In the genomic region with DNA sequence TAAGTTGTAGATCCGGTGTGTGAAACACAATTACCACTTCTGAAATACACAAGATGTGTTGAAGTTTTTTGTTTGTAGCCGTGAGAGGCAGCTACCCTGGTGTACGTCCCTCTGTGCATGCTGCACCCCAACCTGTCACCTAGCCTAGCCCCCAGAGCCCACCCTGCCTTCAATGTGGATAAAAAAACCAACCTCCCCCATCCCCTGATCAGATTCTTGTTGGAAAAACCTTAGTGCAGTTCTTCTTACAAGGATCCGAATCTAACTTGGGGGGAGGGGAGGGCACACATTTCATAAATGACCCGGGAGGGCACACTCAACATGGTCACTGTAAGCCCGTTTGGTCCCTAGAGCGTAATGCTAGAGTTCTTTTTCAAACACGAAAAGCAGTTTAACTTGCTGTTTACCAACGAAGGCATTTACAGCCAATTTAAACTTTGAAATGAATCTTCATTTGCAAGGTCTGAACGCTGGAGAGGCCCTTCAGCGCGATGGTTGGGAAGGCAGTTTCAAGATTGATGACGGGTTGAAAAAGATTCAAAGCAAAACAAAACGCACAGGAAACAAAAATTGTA, we compare ENCODE assay signal across 16 mouse cellular contexts. TPM values are rescaled to one million over a fixed set of nuclear protein-coding genes. Genes with fewer than 3 reads are reported as not detected.
DNase-seq lines count a peak whose midpoint lies in the region; ATAC-seq lines count a peak whose summit lies in the region.
"Had no signal": no experiment of that assay in that cellular context is flagged by ENCODE, and none has a peak within 500 bp of the region (broad histone marks: within the 10 kb centered on the region; RNA-seq: fewer than 3 reads in every experiment).

No protein-coding gene starts in this region.

- no peak overlapping the region; the same call in 1 of the 2 replicates for H3K4me2 ChIP-seq in hindbrain, embryonic 16.5 days (ENCODE audit: low read length)
- H3K4me2 ChIP-seq in embryonic facial prominence, embryonic 13.5 days: peak overlapping the region; percentile 58
- peak overlapping the region; percentile 45 for H3K4me2 ChIP-seq in midbrain, embryonic 16.5 days (ENCODE audit: low read length)
- H3K4me2 ChIP-seq: liver, embryonic 12.5 days had no signal

- H3K4me1 ChIP-seq in hindbrain, embryonic 10.5 days (replicated peaks): peaks cover 7% of the 10 kb centered on the region
- H3K4me1 ChIP-seq in hindbrain, embryonic 16.5 days (ENCODE audit: control insufficient read depth, insufficient read depth, low read depth, low read length): peaks cover 9% of the 10 kb centered on the region
- H3K4me1 ChIP-seq in embryonic facial prominence, embryonic 13.5 days: peaks cover 31% of the 10 kb centered on the region
- peaks cover 24% of the 10 kb centered on the region for H3K4me1 ChIP-seq in limb, embryonic 10.5 days
- 0 out of 2 replicates have a peak, but pooled peaks cover 3% of the 10 kb centered on the region for H3K4me1 ChIP-seq in midbrain, embryonic 16.5 days (ENCODE audit: control insufficient read depth, insufficient read depth, low read length)
- H3K4me1 ChIP-seq: liver, embryonic 12.5 days had no signal

- no peaks in the 10 kb centered on the region for H3K36me3 ChIP-seq in hindbrain, embryonic 10.5 days
- H3K36me3 ChIP-seq in hindbrain, embryonic 16.5 days (ENCODE audit: control insufficient read depth, insufficient read depth, low read length): no peaks in the 10 kb centered on the region
- H3K36me3 ChIP-seq in embryonic facial prominence, embryonic 13.5 days: no peaks in the 10 kb centered on the region
- no peaks in the 10 kb centered on the region for H3K36me3 ChIP-seq in limb, embryonic 10.5 days
- H3K36me3 ChIP-seq in midbrain, embryonic 16.5 days (ENCODE audit: control insufficient read depth, insufficient read depth, low read length): no peaks in the 10 kb centered on the region
- H3K36me3 ChIP-seq: intestine, embryonic 15.5 days; liver, embryonic 12.5 days had no signal

- peaks cover 99% of the 10 kb centered on the region for H3K27me3 ChIP-seq in hindbrain, embryonic 10.5 days (ENCODE audit: insufficient read depth, poor library complexity, severe bottlenecking)
- peaks cover 66% of the 10 kb centered on the region for H3K27me3 ChIP-seq in hindbrain, embryonic 16.5 days (replicated peaks; ENCODE audit: control insufficient read depth, insufficient read depth, low read length)
- peaks cover 91% of the 10 kb centered on the region for H3K27me3 ChIP-seq in embryonic facial prominence, embryonic 13.5 days
- peaks cover 98% of the 10 kb centered on the region for H3K27me3 ChIP-seq in limb, embryonic 10.5 days (ENCODE audit: low read depth, poor library complexity, severe bottlenecking)
- H3K27me3 ChIP-seq in midbrain, embryonic 16.5 days (ENCODE audit: control insufficient read depth, insufficient read depth, low read depth, low read length): peaks cover 64% of the 10 kb centered on the region

- H3K9me3 ChIP-seq in hindbrain, embryonic 10.5 days: no peaks in the 10 kb centered on the region
- no peaks in the 10 kb centered on the region for H3K9me3 ChIP-seq in hindbrain, embryonic 16.5 days (ENCODE audit: control insufficient read depth, low read length)
- H3K9me3 ChIP-seq in embryonic facial prominence, embryonic 13.5 days: no peaks in the 10 kb centered on the region
- no peaks in the 10 kb centered on the region for H3K9me3 ChIP-seq in limb, embryonic 10.5 days (replicated peaks)
- H3K9me3 ChIP-seq in midbrain, embryonic 16.5 days (replicated peaks; ENCODE audit: control insufficient read depth, low read length, poor library complexity, severe bottlenecking): no peaks in the 10 kb centered on the region
- H3K9me3 ChIP-seq: intestine, embryonic 15.5 days; liver, embryonic 12.5 days had no signal

- no peak for DNase-seq in hindbrain, embryonic 10.5 days (ENCODE audit: low spot score)
- DNase-seq in limb, embryonic 10.5 days (ENCODE audit: low spot score): no peak
- DNase-seq in adrenal gland, adult (ENCODE audit: inconsistent age in 2 of 2, low spot score in 1 of 2): no peak
- no peak for DNase-seq in gastrocnemius, postnatal 10 days
- DNase-seq in layer of hippocampus, postnatal 36 days: no peak
- DNase-seq: cerebellum, adult 9-11 months; heart, postnatal 10 days; layer of hippocampus, adult 9-11 months; lung, postnatal 10 days had no signal

- ATAC-seq in hindbrain, embryonic 16.5 days: no peak
- no peak for ATAC-seq in embryonic facial prominence, embryonic 13.5 days (ENCODE audit: insufficient number of reproducible peaks, insufficient read depth, low FRiP score, low TSS enrichment, low read depth)
- ATAC-seq in midbrain, embryonic 16.5 days: no peak
- ATAC-seq: intestine, embryonic 15.5 days; liver, embryonic 12.5 days had no signal

- 0 out of 2 replicates have a peak overlapping the region, but pooled peaks have one; percentile 34 for H3K4me3 ChIP-seq in hindbrain, embryonic 10.5 days
- H3K4me3 ChIP-seq in hindbrain, embryonic 16.5 days (ENCODE audit: low read length): no peak overlapping the region; the same call in 1 of the 2 replicates
- H3K4me3 ChIP-seq in embryonic facial prominence, embryonic 13.5 days: peak overlapping the region; percentile 31; the same call in 1 of the 2 replicates
- H3K4me3 ChIP-seq in limb, embryonic 10.5 days: peak overlapping the region; percentile 36
- H3K4me3 ChIP-seq in midbrain, embryonic 16.5 days (ENCODE audit: low read depth, low read length): peak overlapping the region; percentile 22; the same call in 1 of the 2 replicates
- H3K4me3 ChIP-seq: intestine, embryonic 15.5 days; liver, embryonic 12.5 days had no signal

- H3K27ac ChIP-seq in hindbrain, embryonic 10.5 days: no peak overlapping the region
- no peak overlapping the region for H3K27ac ChIP-seq in hindbrain, embryonic 16.5 days (ENCODE audit: low read depth, low read length)
- H3K27ac ChIP-seq in embryonic facial prominence, embryonic 13.5 days: no peak overlapping the region
- H3K27ac ChIP-seq in limb, embryonic 10.5 days: no peak overlapping the region
- no peak overlapping the region for H3K27ac ChIP-seq in midbrain, embryonic 16.5 days (ENCODE audit: low read length)
- H3K27ac ChIP-seq: intestine, embryonic 15.5 days; liver, embryonic 12.5 days had no signal

- no peak overlapping the region for H3K9ac ChIP-seq in hindbrain, embryonic 16.5 days (ENCODE audit: low read depth, low read length)
- 0 out of 2 replicates have a peak overlapping the region, but pooled peaks have one; percentile 51 for H3K9ac ChIP-seq in embryonic facial prominence, embryonic 13.5 days
- H3K9ac ChIP-seq in midbrain, embryonic 16.5 days (ENCODE audit: low read depth, low read length): no peak overlapping the region
- H3K9ac ChIP-seq: intestine, embryonic 15.5 days; liver, embryonic 12.5 days had no signal

- WGBS in hindbrain, embryonic 10.5 days: 6% methylated on average over 14 of the region's 14 CpGs
- WGBS in hindbrain, embryonic 16.5 days: 7% methylated on average over 14 of the region's 14 CpGs
- 9% methylated on average over 14 of the region's 14 CpGs for WGBS in embryonic facial prominence, embryonic 13.5 days
- 6% methylated on average over 14 of the region's 14 CpGs for WGBS in limb, embryonic 10.5 days
- 6% methylated on average over 14 of the region's 14 CpGs for WGBS in midbrain, embryonic 16.5 days

RNA-seq across cellular contexts. Expression of a gene that starts 7.5 kb away (rescaled TPM):
- 1.2 and 2.3 TPM in 2 replicates for polyA plus RNA-seq in hindbrain, embryonic 10.5 days (2016; fragmentation: Nextera tagmentation; extraction: Ambion mirVana)
- polyA plus RNA-seq in hindbrain, embryonic 16.5 days (2015; fragmentation: Nextera tagmentation; extraction: Ambion mirVana): 0.95 TPM in 1 of 2 replicates, not detected in the other
- 23.8 and 24.7 TPM in 2 replicates for polyA plus RNA-seq in embryonic facial prominence, embryonic 13.5 days (2015; fragmentation: Nextera tagmentation; extraction: Ambion mirVana)
- polyA plus RNA-seq in limb, embryonic 10.5 days (2016; fragmentation: Nextera tagmentation; extraction: Ambion mirVana): 12.0 and 12.7 TPM in 2 replicates
- 10.8 and 14.2 TPM in 2 replicates for polyA plus RNA-seq in midbrain, embryonic 16.5 days (2015; fragmentation: Nextera tagmentation; extraction: Ambion mirVana)
- total RNA-seq in gastrocnemius, postnatal 10 days (2021): 1 to 10 TPM in 1 of 2 experiments, under 1 TPM in 1; 0.68 to 1.6 TPM
- total RNA-seq in layer of hippocampus, postnatal 36 days (2021): 10 to 100 TPM; 27.0 to 29.0 TPM
- total RNA-seq: heart, postnatal 10 days had no signal
- polyA plus RNA-seq: C2C12; spleen, adult 2 months had no signal
